Mouse (Mus musculus): Measurements from ENCODE around the gene Flrt2. TPM values are rescaled to one million over a fixed set of nuclear protein-coding genes. Genes with fewer than 3 reads are reported as not detected.

The Flrt2 gene
- total RNA-seq, 2 experiments from 2014 or later, result 14.7 to 17.5 TPM

GRCm38 (mm10) chr12:95734075-95734474 is 42.0 kb downstream of the Flrt2 start:
- no peak for DNase-seq

- DNase-seq, result no peak
Measured at GRCm38 (mm10) chr12:95737571-95737970, 45.5 kb downstream of the Flrt2 start.

- DNase-seq, result no peak
Measured at GRCm38 (mm10) chr12:95738031-95738430, 46.0 kb downstream of the Flrt2 start.

DNA sequence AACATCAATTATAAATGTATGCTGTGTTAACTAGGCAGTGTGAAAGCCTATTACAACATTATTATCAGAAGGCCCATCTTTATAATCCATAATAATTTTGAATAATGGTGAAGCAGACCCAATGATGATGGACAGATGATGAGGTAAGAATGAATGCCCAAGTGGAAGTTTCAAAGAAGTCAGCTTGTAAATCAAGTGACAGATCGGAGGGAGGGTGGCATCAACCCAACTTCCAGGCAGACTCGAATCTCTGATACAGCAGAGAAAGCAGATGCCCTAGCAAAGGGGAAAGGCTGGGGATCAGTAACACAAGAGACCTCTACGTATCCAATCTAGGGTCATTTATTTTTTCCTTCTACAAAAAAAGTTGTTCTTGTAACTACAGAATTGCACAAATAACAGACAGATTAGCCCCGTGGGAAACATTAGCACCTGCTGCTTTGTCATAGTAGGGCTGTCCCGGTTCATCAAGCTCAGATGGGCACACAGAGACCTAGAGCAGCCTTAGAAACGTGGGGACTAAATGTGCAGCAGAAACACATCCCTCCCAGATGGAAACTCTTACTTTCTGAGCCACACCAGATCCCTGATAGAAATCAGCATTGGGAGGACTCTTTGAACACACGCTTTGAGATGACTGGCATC is 46.6 kb downstream of the Flrt2 start:
- DNase-seq, result no peak

DNA sequence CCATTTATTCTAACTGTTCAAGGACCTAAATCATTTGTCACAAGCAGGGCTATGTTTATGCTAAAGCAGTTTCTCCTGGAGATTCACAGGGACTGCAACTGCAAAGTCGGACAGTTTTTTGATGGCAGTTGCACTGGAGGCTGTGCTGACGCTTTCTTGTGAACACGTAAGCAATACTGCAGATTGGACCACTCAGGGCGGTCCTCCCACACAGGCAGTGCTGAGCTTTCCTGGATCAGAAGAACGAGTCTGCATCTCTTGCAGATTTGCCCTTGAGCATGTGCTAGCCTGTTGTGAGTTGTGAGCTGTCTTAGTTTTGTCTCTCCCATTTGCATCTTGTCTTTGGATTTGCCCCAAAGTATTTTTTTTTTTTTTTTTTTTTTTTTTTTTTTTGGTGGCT is 47.7 kb downstream of the Flrt2 start:
- DNase-seq, result no peak

DNA sequence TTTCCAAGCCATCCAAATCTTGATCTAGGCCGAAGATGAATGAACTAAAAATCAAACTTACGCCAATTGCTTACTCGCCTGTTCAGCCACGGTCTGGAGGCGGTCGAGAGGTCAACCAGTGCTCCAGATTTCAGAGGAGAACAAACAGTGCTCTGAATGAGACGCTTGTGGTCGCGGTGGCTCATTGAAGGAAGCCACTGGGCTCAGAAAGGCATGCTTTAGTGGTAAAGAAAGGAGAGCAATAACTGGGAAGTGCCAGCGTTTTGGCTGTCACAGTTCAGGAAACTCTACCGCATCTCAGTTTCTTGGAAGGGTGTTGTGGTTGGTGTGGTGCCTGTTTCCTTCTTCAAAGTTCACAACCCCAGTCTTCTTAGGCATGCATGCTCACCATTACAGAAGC is 49.3 kb downstream of the Flrt2 start:
- DNase-seq, result no peak

GRCm38 (mm10) chr12:95744307-95744706 is 52.3 kb downstream of the Flrt2 start:
- no peak for DNase-seq

DNA sequence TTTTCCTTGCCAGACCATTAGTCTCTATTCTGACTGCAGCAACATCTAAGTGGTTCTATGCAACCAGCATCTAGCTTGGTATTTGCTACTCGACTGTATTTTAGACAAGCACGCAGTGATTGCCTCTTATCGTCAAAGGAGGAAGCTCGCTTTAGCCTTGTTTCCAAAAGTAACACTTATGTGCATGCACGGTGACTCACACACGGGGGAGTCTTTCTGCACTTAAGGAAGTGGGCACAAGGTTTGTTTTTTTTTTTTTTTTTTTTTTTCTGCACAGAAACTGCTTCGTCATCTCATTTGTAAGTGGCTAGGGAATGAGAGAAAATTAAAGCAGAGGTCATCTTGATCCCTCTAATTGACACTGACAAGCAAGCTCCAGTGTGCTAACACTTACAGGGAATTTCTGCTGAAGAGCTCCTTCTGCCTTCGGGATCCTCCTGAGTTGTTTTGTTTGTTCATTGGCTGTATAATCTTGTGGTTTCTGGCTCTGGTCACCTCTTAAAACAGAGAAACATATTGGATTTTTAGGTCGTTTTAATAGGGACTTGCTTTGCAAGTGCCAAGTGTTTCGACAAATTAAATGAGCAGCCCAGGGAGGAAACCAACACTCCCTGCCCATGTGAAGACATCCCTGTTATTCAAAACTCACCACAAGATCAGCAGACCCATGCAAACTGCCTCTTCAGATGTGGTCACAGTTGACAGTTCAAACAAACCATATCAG is 55.0 kb downstream of the Flrt2 start:
- peak; percentile 12 for DNase-seq

- DNase-seq, result no peak
Measured at GRCm38 (mm10) chr12:95748760-95749159, 56.7 kb downstream of the Flrt2 start.

DNA sequence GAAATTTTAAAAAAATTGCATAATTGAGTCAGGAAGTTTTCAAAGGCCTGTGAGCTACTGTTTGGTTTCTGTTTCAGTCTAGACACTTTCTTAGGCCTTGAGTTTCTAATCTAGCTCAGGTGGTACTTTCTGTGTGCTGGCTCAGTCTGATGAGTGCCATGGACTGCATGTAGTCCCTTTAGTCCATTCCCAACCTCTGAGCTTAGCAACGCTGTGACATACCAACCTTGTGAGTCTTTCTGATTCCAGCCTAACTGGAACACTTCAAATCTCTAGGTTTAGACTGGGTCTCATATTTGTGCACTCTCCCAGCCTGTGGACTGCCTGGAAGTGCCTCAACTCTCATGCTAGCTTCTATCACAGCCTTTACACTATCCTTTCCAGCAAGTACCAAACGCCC is 57.2 kb downstream of the Flrt2 start:
- no peak for DNase-seq

DNA sequence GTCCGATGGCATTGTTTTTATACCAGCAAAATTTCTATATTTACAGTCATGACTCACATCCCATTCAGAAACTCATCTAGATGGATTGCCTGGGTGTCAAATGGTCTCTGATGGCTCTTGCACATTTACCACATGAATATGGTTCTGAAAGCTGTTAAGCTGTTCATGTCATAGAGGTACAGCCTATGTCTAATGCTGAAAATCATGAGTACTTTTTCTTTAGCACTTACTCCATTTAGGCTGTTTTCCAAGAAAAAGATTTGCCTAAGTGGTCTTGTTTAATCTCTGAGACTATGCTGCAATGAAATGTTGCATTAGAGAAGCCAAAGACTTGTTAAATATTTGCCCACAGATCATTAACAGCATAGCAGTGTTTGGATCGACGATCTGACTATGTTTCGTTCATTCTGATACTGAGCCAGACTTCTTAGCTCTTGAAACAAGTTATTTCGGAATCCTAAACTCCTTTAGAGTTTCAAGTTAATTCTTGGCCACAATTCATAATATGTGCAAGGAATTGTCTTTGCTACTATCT is 67.3 kb downstream of the Flrt2 start:
- no peak for DNase-seq

DNA sequence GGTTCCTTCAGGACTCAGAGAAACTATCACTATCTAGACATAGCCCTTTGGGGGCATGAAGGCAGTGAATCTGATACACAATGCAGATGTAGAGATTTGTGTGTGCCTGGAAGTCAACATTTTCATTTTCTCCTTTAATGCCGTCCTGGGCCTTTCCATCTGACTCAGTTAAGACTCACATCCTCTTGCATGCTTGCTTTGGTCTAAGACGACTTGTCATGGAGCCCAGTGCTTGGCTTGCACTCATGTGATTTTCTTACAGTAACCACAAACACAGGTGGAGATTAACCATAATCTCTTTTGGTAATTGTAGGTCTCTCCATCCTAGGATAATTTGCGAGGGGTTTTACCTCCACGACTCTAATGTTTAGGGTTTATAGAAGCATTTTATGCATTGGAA is 73.2 kb downstream of the Flrt2 start:
- no peak for DNase-seq

DNA sequence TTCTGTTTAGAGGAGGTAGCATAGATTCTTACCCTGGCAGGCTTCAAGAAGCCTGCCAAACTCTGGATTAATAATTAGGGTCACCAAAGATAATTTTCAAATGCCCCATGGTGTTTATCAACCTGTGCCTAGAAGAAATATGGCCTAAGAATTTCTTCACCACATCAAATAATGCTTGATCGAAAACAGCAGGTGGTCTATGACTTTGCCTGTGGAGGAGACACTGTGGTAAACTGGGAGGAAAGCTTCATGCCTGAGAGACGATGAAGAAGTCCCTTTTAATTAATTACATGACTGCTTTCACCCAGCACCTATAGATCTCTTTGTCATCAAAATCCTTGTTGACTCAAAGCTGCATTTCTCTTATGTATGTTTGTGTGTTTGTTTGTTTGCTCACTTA is 77.0 kb downstream of the Flrt2 start:
- DNase-seq, result no peak

GRCm38 (mm10) chr12:95770251-95770650 is 78.2 kb downstream of the Flrt2 start:
- peak; percentile 5 for DNase-seq

- no peak for DNase-seq
Measured at GRCm38 (mm10) chr12:95790146-95790545, 98.1 kb downstream of the Flrt2 start.

DNA sequence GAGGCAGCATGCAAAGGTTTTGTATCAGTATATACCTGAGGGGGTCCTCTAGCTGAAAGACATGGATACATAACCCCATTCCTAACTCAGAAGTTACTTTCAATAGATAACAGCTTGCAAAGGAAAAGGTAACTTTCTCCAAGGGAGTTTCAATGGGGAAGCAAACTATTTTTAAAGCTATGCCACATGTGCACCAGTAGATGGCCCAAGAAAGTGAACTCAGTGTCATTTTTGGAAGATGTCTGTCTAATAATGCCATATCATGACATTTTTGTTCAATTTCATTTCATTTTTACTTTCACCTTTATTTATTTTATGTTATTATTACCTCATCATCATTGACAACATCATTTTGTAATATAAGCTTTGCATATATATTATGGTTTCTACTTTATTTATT is 124.6 kb downstream of the Flrt2 start:
- DNase-seq, result no peak
